Mouse (Mus musculus) right cerebral cortex, postnatal 10 days (tissue): ENCODE results near the gene Prdm16.

Experiments
- DNase-seq, 2 experiments: peaks; one replicate each; pipeline ENCODE4 v3.0.0; 2021; ENCODE audit warnings: low spot score in 2 of 2

The Prdm16 gene

GRCm38 (mm10) chr4:154558041-154558440, 78.6 kb downstream of the Prdm16 start:
- peak; percentile 46 to 63 for DNase-seq

GRCm38 (mm10) chr4:154557168-154557567, 79.5 kb downstream of the Prdm16 start:
- no peak for DNase-seq

- DNase-seq, result peak in 1 of 2 experiments; percentile 37
Observed at GRCm38 (mm10) chr4:154556418-154556817, 80.3 kb downstream of the Prdm16 start.

GRCm38 (mm10) chr4:154549961-154550393, 86.7 kb downstream of the Prdm16 start:
- DNase-seq, result peak; percentile 84 to 85

GRCm38 (mm10) chr4:154549497-154549896, 87.2 kb downstream of the Prdm16 start:
- peak in 1 of 2 experiments; percentile 38 for DNase-seq

- DNase-seq, result no peak
Observed at GRCm38 (mm10) chr4:154547176-154547855, 89.4 kb downstream of the Prdm16 start.

GRCm38 (mm10) chr4:154545296-154545695, 91.4 kb downstream of the Prdm16 start:
- DNase-seq, result peak in 1 of 2 experiments; percentile 38

GRCm38 (mm10) chr4:154543921-154544320, 92.8 kb downstream of the Prdm16 start:
- DNase-seq, result no peak

GRCm38 (mm10) chr4:154543128-154543527, 93.5 kb downstream of the Prdm16 start:
- peak; percentile 57 to 63 for DNase-seq

GRCm38 (mm10) chr4:154542568-154542967, 94.1 kb downstream of the Prdm16 start:
- no peak for DNase-seq

- DNase-seq, result no peak
Observed at GRCm38 (mm10) chr4:154541632-154542276, 94.9 kb downstream of the Prdm16 start.

GRCm38 (mm10) chr4:154540671-154541070, 96.0 kb downstream of the Prdm16 start:
- DNase-seq, result no peak

GRCm38 (mm10) chr4:154539703-154540102, 97.0 kb downstream of the Prdm16 start:
- no peak for DNase-seq

GRCm38 (mm10) chr4:154538727-154539126, 97.9 kb downstream of the Prdm16 start:
- no peak for DNase-seq

- no peak for DNase-seq
Observed at GRCm38 (mm10) chr4:154536110-154536509, 100.6 kb downstream of the Prdm16 start.

GRCm38 (mm10) chr4:154531368-154531767, 105.3 kb downstream of the Prdm16 start:
- DNase-seq, result no peak

GRCm38 (mm10) chr4:154530336-154530735, 106.3 kb downstream of the Prdm16 start:
- no peak for DNase-seq

- DNase-seq, result peak in 1 of 2 experiments; percentile 45
Observed at GRCm38 (mm10) chr4:154527506-154527905, 109.2 kb downstream of the Prdm16 start.

GRCm38 (mm10) chr4:154526351-154526786, 110.3 kb downstream of the Prdm16 start:
- no peak for DNase-seq

GRCm38 (mm10) chr4:154523898-154524297, 112.8 kb downstream of the Prdm16 start:
- DNase-seq, result no peak

GRCm38 (mm10) chr4:154521881-154522676, 114.6 kb downstream of the Prdm16 start:
- DNase-seq, result no peak

- no peak for DNase-seq
Observed at GRCm38 (mm10) chr4:154519470-154520037, 117.1 kb downstream of the Prdm16 start.
